Mouse (Mus musculus) neutrophil, adult 5-6 weeks (primary cell): ENCODE data around the gene 1700056E22Rik. TPM values are rescaled to one million over a fixed set of nuclear protein-coding genes. Genes with fewer than 3 reads are reported as not detected.

ENCODE experiments used
- total RNA-seq: library from RNA; stranded (forward); fragments of 200-1000 nt; gene quantifications from 2 replicates; pipeline ENCODE4 v1.2.3, GENCODE M21; 2017

The 1700056E22Rik gene
- total RNA-seq, 1 experiment from 2014 or later, result 6.5 TPM

Other genes with a start within 250 kb of the 1700056E22Rik start
- 15.5 and 16.5 TPM in 2 replicates for gene Dusp10, start 21.0 kb downstream of the 1700056E22Rik start, total RNA-seq